Mouse (Mus musculus) G1E-ER4 (cell line): Measurements from ENCODE around the gene Shisa5. TPM values are rescaled to one million over a fixed set of nuclear protein-coding genes. Genes with fewer than 3 reads are reported as not detected.

Experiments used
- GATA1 ChIP-seq: IDR thresholded peaks from one replicate; pipeline ENCODE4 v1.8.0; 2012; ENCODE audit warnings: low read length, inconsistent platforms
- polyA plus RNA-seq: library from polyadenylated mRNA; stranded (reverse); fragments of >175 nt; gene quantifications from 2 replicates; pipeline ENCODE4 v1.2.3, GENCODE M21; 2012

Gene Shisa5
- 291 and 305 TPM in 2 replicates for polyA plus RNA-seq

DNA sequence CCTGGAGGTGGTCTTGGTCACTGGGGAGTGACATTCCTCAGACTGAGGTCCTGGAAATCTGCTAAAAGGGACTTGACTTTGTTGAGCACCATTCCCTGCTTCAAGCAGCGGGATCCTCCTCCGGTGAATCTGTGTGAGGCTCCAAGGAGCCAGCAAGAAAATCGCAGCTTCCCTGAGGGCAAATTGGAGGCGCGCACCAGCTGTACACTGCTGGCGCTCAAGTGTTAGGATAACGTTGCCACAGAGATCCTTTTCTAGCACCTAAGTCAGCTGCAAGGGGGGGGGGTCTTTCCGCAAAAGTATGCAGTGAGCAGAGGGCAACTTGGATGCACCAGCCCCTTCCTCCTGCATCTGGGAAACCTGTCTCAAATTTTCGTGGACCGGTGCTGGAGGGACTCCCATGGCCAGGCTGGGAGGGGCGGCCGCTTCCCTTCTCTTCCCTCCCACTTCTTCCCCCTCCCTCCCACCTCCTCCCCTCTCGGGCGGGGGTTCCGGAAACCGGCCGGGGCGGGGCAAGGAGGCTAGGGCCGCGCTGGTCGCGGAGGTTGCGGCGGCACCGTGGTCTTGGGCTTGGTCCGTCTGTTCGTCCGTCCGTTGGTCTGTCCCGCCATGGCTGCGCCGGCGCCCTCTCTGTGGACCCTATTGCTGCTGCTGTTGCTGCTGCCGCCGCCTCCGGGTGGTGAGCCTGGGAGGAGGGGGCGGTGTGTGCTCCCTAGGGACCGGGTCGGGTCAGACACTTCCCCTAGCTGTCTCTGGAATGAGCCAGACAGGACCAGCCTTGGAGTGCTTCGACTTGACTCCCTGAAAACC, at the start of gene Shisa5:
Shisa5 (plus strand) TSS at position 480 of the 810 bp plus-strand sequence.
- TF ChIP-seq GATA1, result no peak

DNA sequence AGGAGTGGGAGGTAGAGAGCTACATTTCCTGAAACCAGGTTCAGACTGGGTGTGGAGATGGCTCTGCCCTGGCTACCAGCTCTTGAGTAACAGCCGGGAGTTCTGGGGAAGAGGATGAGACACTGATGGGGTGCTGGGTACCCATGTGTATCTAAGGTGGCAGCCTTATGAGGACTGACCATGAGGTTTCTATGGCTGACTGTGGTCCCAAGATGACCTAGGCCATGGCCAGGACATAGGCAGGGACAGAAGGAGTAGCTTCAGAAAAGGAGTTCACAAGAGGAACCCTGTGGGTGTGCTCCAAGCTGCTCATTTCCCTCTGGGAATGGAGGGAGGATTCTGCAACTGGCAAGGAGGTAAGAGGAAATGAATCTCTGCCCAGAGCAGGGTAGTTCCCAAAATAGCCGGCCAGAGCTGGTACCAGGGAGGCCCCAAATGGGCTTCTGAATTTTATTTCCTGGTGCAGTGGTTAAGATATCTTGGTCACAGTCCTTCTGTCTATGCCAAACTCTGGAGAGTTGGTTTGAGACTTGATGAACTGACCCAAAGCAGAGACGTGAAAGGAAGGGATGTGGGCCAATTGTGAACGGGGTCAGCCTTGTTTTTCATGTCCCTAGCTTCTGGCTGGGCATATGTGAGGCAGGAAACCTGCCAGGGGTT, 48.4 kb upstream of the Shisa5 start:
- no peak for TF ChIP-seq GATA1

DNA sequence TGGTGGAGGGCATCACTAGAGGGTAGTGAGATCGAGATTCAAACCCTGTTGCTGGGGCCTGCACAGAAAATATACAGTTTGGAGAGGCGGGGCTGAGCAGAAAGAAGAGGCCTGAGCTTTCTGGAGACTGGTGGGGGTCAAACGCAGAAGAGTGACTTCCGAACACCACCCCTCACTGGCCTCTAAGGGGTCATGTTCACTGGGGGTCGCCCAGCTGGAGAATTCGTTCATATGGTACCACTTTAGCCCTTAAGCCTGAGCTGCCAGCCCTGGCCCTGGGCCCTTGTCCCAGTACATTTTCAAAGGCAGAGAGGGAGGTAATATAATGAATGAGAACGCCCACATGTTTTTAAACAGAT, 47.9 kb upstream of the Shisa5 start:
- TF ChIP-seq GATA1, result no peak

- no peak for TF ChIP-seq GATA1
Measured at GRCm38 (mm10) chr9:108991428-108992084, 46.8 kb upstream of the Shisa5 start, which contains the start of gene Pfkfb4. Gene Pfkfb4 (plus strand): TSS chr9:108991778.

DNA sequence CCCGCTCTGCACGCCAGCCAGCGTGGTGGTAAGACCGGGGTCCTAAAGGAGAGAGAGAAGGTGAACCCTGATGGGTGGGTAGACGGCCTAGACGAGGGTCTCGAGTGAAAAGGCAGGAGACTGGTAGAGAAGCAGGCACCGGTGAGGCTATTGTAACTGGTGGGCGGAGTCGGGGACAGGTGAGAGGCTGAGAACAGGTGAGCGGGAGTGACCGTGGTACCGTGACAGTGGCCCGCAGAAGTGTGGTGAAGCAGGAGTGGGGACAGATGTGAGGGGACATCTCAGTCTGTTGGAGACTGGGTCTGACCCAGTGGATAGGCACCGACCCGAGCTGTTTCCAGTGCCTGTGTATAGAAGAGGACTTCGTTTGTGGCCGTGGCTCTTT, 46.3 kb upstream of the Shisa5 start:
- no peak for TF ChIP-seq GATA1

DNA sequence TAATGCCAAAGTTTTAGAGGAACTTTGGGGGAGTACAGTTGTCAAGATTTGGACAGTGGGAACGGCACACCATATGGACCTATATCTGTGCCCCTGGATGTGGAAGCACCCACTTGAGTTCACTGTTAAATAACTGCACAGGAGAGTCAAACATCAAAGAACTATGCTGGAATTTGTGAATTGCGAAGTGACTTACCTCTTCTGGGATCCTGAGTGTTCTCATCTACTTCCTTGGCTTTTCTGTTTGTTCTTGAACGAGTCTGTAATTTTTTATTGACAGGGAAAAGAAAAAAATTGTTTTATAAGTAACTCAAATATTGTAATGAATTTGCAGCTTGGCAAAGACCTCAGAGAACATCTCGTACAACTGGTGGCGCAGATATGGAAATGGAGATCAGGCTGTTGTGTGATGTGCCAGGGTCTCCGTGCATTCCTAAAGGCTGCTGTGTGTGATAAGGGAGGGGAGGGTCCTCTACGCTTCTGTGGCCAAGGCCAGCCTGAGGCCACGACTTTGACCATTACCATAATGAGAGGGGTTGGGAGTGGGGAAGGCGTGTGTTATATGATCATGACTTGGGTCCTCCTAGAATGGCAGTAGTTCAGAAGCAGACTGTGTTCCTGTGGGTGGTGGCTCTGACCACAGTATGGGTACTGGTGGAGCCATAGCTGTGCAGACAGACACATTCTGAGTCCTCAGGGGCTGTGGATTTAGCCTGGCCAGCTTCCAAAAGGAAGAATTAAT, 45.6 kb upstream of the Shisa5 start:
- TF ChIP-seq GATA1, result no peak

- TF ChIP-seq GATA1, result no peak
Measured at GRCm38 (mm10) chr9:108996411-108996810, 42.0 kb upstream of the Shisa5 start.

- TF ChIP-seq GATA1, result no peak
Measured at GRCm38 (mm10) chr9:108998287-108999166, 39.8 kb upstream of the Shisa5 start.

DNA sequence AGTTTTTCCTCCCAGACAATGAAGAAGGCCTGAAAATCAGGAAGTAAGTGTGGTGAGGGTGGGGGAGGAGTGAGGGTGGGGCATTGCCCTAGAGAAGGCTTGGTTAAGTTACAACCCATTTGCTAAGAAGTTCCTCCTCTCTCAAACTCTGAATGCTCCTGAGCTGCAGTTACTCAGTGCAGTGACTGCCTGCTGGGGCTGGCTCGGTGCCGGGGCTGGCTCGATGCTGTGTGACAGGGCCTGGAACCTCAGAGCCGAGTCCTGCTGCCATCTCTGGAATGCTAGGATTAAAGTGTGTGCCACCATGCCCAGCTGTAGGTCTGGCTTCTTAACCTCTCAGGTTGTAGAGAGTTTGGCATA, 39.2 kb upstream of the Shisa5 start:
- no peak for TF ChIP-seq GATA1

DNA sequence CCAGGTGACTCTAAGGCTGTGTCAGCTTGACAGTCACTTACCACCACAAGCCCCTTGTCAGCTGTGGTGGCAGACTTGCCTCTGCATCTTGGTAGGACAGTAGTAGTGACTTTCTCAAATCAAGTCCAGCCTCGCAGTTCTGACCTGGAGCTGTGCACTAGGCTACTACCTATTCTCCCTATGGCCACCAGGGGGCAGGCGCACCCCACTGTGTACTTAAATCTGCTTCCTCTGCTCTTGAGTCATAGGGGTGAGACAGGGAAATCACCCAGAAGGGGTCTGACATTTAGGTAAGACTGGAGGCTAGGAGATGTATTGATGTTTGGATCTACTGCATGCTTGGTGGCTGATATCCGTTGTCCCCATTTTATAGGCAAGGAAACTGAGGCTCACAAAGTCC, 37.6 kb upstream of the Shisa5 start:
- no peak for TF ChIP-seq GATA1

DNA sequence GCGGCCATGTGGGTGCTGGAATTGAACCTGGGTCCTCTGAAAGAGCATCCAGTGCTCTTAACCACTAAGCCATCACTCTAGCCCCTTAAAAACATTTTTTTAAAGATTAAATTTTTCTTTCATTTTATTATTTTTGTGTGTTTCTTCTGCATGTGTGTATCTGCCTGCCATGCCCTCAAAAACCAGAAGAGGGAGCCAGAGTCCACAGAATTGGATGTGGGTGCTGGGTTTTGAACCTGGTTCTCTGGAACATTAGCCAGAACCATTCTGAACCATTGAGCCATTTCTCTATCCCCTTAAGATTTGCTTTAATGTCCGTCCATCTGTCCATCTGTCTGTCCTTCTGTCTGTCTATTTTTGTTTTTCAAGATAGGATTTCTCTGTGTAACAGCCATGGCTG, 35.2 kb upstream of the Shisa5 start:
- no peak for TF ChIP-seq GATA1

DNA sequence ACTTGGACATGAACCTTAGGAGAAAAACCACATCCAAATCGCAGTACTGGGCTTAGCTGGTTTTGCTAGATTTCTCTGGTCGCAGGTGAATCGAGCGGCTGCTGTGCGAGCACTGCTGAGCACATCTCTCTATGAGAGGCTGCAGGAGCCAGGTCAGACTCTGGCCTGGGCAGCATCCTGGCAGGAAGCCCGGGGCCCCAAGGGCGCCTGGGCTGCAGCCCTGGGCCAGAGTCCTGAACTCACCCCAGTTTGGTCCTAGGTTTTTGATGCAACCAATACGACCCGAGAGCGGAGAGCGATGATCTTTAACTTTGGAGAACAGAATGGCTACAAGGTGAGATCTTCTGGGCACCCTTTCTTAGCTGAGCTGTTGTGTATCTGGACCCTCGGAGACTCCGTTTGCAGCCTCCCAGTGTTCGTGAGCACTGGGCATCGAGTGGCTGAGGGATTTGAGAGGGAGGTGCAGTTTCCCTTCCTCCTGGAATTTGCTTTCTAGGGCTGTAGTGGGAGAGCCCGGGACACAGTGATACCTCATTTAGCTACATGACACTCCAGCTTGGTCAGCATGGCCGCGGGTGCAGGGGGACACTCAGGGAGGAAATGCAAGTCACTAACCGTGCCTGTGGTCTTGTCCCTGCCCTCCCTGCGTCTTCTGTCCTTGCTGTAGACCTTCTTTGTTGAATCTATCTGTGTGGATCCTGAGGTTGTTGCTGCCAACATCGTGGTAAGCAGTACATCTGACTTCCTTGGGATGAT, 31.2 kb upstream of the Shisa5 start:
- TF ChIP-seq GATA1, result no peak

DNA sequence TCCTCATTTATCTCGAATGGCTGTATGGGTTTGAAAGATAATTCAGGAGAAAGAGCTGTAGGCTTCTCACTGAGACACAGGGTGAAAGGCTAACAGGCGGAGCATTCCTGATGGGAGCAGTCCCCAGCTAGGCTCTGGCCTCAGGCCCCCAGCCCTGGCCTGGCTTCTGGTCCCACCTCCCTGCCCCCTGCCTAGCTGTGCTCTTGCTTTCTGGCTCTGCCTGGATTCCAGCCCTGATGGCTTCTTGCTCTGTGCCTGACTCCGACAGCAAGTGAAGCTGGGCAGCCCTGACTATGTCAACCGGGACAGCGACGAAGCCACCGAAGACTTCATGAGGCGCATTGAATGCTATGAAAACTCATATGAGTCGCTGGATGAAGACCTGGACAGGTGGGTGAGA, 30.3 kb upstream of the Shisa5 start:
- TF ChIP-seq GATA1, result no peak

DNA sequence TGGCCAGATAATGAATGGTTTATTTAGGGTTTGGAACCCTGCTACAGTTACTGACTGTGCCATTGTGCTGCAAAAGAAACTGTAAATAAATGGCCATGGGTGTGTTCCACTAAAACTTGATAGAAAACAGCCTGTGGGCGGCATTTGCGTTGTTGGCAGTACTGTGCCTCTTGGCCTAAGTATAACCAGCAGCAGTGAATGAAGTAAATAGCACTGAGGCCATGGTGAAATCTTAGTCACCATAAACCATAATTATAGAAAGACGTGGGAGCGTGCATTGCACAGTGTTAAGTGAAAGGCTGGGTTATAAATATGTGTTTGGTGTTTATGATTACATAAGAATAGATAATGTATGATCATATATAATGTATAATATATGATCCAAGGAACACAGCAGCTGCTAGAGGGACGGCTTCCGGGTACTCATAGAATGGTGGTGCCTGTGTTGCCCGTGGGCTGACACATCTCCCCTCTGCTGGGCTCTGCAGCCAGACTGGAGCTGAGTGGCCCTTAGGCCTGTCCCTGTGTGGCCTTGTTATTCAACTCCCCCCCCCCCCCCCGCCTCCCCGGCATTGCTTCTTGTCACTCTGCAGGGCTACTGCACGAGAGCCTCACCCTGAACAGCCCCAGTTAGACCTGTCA, 29.2 kb upstream of the Shisa5 start:
- no peak for TF ChIP-seq GATA1
